Mouse (Mus musculus): Measurements from ENCODE around the gene Mdm4.

Mdm4 gene

GRCm38 (mm10) chr1:132937296-132938030, 92.9 kb downstream of the Mdm4 start:
- no peak for DNase-seq

DNA sequence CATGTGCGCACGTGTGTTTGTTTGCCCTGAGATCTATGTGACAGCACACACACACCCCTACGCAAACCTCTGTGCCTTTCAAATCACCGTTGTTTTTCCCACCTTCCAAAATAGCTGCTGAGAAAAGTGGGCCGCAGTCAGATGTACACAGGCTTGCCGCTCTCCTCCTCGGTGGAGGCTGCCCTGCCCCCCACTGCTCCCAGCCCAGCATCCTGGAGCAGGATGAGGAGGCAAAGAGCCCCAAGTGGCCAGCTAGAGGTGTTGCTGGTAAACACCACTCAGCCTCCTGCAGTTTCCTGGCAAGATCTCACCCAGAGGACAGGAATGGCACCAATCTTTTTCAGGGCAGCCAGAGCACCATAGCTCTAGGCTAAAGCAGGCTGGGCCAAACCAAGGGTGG, 95.5 kb downstream of the Mdm4 start:
- DNase-seq, result peak; percentile 74

DNA sequence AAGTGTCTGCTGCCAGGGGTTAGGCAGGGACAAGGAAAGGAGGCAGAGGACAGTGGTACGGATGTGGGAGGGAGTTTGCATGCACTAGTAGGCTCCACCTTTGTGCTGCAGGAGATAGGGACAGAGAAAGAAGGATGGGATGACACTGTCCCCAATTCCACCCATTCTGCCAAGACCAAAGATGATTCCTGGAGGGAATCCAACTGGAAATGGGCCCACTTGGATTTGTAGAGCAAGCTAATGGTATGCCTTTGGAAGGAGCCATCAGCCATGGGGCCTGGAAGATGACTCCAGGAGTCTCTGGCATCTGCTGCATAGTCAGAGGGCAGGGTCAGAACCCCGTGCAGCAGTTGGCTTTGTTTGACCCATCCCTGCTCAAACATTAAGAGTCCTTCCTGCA, 97.9 kb downstream of the Mdm4 start:
- DNase-seq, result no peak

DNA sequence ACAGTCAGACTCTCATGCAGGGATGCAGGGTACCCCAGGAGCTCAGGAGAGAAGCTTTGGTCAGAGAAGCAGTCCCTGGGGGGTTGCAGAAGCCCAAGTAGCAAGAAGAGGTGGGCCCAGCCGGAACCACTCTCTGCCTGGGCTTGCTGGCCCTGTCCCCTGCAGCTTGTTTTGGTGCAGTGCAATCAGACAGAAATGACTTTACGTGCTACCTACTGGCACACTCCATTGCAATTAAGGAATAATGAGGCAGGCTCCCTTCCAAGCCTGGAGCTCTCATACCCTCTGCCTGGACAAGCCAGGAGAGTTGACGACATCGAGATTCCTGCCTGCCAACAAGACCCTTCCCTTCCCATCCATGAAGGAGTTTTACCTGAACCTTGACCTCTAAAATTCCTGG, 100.1 kb downstream of the Mdm4 start:
- no peak for DNase-seq

DNA sequence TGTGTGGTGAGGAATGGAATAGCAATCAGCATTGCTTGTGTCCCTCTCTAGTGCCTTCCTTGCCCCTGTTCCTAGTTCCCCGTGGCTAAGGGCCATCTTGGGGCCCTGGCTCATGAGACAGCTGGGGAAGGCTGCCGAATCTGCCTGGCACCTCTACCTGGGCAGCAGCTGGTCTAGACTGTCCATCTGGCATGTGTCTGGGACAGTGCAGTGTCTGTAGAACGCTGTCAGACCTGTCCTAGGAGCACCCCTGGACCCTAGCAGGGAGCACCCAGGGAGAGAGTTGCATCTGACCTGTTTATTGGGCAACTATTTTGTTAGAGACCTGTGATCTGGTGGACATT, 101.5 kb downstream of the Mdm4 start:
- DNase-seq, result no peak

DNA sequence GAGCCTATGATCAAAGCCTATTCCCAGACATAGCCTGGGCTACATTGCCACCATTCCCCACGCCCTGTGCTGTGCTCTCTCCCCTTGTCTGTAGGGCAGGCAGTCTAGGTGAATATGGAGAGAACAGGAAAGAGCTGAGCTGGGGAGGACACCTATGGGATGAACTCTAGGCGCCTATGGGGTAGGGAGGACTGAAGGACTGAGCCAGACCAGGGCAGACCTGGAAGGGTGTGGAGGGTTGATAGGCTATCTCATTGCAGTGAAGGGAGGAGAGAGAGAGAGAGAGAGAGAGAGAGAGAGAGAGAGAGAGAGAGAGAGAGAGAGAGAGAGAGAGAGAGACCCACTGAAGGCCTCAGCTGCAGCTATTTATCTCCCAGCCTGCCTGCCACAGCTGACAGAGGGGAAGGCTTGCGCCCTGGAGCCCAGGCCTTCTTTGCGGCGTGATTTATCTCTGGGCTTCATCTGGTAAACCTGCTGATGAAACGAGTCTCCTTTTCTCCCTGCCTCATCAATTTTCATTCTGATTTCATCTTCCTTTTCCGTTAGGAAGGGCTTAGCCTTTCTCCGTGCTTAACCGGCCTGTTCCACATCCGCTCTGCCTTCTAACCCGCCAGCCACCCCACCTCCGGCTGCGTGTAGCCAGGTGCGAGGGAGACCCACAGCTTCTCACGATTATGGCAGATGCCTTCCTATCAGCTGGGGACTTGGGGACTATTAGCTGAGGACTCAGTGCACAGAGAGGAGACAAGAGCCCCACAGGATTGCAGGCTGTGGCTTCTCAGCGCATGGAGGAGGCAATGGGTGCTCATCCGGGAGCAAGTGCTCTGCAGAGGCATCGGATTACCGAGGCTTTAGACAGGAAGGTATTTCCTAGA, 102.1 kb downstream of the Mdm4 start:
- DNase-seq, result peak; percentile 54

DNA sequence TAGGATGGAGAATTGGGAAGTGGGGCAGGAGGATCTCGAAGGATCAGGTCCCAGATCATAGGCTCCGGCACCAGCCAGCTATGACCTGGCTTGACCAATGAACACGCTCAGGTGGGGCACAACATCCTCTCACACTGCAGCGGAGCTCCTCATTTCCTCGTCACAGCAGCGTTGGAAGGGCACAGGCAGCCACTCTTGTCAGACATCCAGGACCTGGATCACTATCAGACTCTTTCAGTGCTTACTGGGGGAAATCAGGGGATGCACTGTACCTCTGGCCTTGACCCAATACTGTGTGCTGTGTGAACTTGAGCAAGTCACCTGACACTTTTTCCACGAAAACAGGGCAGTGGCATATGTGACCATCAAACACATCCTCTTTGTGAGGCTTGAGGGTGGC, 105.1 kb downstream of the Mdm4 start:
- no peak for DNase-seq

DNA sequence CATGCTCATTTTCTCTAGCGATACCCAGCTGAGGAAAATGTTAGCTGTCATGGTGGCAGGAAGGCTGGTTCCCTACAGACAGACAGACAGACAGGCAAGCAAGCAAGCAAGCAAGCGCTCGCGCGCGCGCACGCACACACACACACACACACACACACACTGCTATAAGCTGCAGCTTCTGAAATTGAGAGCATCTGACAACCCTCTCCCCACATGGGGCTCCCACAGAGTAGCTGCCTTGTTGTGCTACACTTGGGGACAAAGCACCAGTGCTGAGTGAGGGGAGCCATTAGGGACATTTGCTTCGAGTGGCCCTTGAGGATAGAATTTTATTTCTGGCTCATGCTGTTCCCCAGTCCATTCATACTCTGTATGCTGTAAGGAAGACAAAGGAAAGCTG, 108.1 kb downstream of the Mdm4 start:
- no peak for DNase-seq

DNA sequence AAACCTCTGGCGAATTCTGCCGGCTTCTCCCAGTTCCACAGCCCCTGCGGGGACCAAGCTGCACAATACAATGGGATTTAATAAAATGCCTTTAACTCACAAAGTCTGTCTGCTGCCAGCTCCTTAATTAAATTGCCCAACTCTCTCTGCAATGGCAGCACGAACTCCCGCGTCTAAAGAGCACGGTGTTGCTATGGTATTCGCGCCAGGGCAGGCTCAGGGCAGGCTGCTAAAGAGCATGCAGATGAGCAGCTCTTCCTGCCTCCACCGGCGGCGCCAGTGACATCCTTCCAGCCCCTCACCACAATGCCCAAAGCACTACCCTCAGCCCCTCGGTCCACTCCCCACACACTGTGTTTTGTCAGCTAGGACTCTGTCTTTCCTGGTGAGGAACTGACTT, 109.3 kb downstream of the Mdm4 start:
- DNase-seq, result peak; percentile 72

- DNase-seq, result no peak
These were observed 111.1 kb downstream of the Mdm4 start for GRCm38 (mm10) chr1:132919258-132919657.

GRCm38 (mm10) chr1:132918117-132918680, 112.2 kb downstream of the Mdm4 start:
- no peak for DNase-seq

DNA sequence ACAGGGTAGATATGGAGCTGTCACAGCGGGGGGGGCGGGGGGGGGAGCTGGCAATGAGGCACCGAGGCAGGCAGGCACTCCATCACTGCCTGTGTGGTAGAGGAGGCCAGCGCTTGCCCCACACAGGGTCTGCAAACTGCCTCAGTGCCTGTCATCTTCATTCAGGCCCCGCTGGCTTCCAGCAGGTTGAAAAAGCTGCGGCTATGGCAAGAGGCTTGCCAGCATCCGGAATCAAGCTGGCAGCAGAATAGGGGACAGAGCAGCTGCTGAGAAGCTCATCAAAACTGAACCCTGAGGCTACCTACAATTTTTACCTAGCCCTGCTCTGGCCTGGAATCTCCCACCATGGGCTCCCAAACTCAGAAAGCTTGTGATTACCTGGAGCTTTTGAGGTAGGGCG, 112.8 kb downstream of the Mdm4 start:
- peak; percentile 18 for DNase-seq

GRCm38 (mm10) chr1:132915849-132916493, 114.4 kb downstream of the Mdm4 start:
- DNase-seq, result no peak

GRCm38 (mm10) chr1:132910414-132911041, 119.8 kb downstream of the Mdm4 start:
- peak; percentile 16 for DNase-seq

- DNase-seq, result no peak
These were observed 120.4 kb downstream of the Mdm4 start for GRCm38 (mm10) chr1:132909951-132910350.
